Mouse (Mus musculus): Measurements from ENCODE around the gene Resp18. TPM values are rescaled to one million over a fixed set of nuclear protein-coding genes. Genes with fewer than 3 reads are reported as not detected.
A peak's percentile ranks its signal among the peaks of the same experiment; 100 is the strongest.

The Resp18 gene
- polyA plus RNA-seq, 1 experiment from 2014 or later: 302 TPM

- H3K4me1 ChIP-seq: peaks cover 17% of the 10 kb centered on the region
- WGBS: 87% methylated on average over 5 of the region's 5 CpGs
- H3K9ac ChIP-seq (replicated peaks): no peak overlapping the region
- no peaks in the 10 kb centered on the region for H3K9me3 ChIP-seq (replicated peaks)
- no peak for ATAC-seq (ENCODE audit: low FRiP score)
- H3K4me3 ChIP-seq (replicated peaks): no peak overlapping the region
- no peaks in the 10 kb centered on the region for H3K36me3 ChIP-seq
- no peak overlapping the region for H3K4me2 ChIP-seq
- H3K27ac ChIP-seq (replicated peaks): no peak overlapping the region
- H3K27me3 ChIP-seq (replicated peaks): no peaks in the 10 kb centered on the region
Observed at GRCm38 (mm10) chr1:75294294-75294693, 16.1 kb upstream of the Resp18 start.

GRCm38 (mm10) chr1:75293331-75293701, 15.1 kb upstream of the Resp18 start:
- peaks cover 27% of the 10 kb centered on the region for H3K4me1 ChIP-seq
- ATAC-seq (ENCODE audit: low FRiP score): no peak
- no peak overlapping the region for H3K27ac ChIP-seq (replicated peaks)
- 88% methylated on average over 5 of the region's 5 CpGs for WGBS
- no peaks in the 10 kb centered on the region for H3K27me3 ChIP-seq (replicated peaks)
- no peaks in the 10 kb centered on the region for H3K9me3 ChIP-seq (replicated peaks)
- no peaks in the 10 kb centered on the region for H3K36me3 ChIP-seq
- no peak overlapping the region for H3K4me2 ChIP-seq
- H3K4me3 ChIP-seq (replicated peaks): no peak overlapping the region
- no peak overlapping the region for H3K9ac ChIP-seq (replicated peaks)

GRCm38 (mm10) chr1:75292476-75293330, 14.5 kb upstream of the Resp18 start:
- peaks cover 32% of the 10 kb centered on the region for H3K4me1 ChIP-seq
- 62% methylated on average over 12 of the region's 12 CpGs for WGBS
- H3K9me3 ChIP-seq (replicated peaks): no peaks in the 10 kb centered on the region
- no peak overlapping the region for H3K4me3 ChIP-seq (replicated peaks)
- no peak overlapping the region for H3K4me2 ChIP-seq
- no peak for ATAC-seq (ENCODE audit: low FRiP score)
- no peaks in the 10 kb centered on the region for H3K36me3 ChIP-seq
- H3K9ac ChIP-seq (replicated peaks): no peak overlapping the region
- no peak overlapping the region for H3K27ac ChIP-seq (replicated peaks)
- no peaks in the 10 kb centered on the region for H3K27me3 ChIP-seq (replicated peaks)

GRCm38 (mm10) chr1:75291321-75291720, 13.1 kb upstream of the Resp18 start:
- Histone ChIP-seq H3K4me2 (no peak overlapping the region), H3K9ac (replicated peaks) (no peak overlapping the region), H3K36me3 (no peaks in the 10 kb centered on the region), H3K27me3 (replicated peaks) (no peaks in the 10 kb centered on the region), H3K4me3 (replicated peaks) (no peak overlapping the region), H3K9me3 (replicated peaks) (no peaks in the 10 kb centered on the region), H3K4me1 (peaks cover 32% of the 10 kb centered on the region), H3K27ac (replicated peaks) (no peak overlapping the region)
- WGBS: 81% methylated on average over 8 of the region's 8 CpGs
- ATAC-seq (ENCODE audit: low FRiP score): no peak

GRCm38 (mm10) chr1:75290582-75290981, 12.4 kb upstream of the Resp18 start:
- Histone ChIP-seq H3K4me3 (replicated peaks) (no peak overlapping the region), H3K9ac (replicated peaks) (no peak overlapping the region), H3K27ac (replicated peaks) (peak overlapping the region; percentile 89), H3K4me2 (no peak overlapping the region), H3K36me3 (no peaks in the 10 kb centered on the region), H3K9me3 (replicated peaks) (no peaks in the 10 kb centered on the region), H3K27me3 (replicated peaks) (no peaks in the 10 kb centered on the region), H3K4me1 (peaks cover 32% of the 10 kb centered on the region)
- peak; percentile 36 for ATAC-seq (ENCODE audit: low FRiP score)

GRCm38 (mm10) chr1:75289888-75290431, 11.7 kb upstream of the Resp18 start:
- Histone ChIP-seq H3K4me1 (peaks cover 32% of the 10 kb centered on the region), H3K9me3 (replicated peaks) (no peaks in the 10 kb centered on the region), H3K27ac (replicated peaks) (peak overlapping the region; percentile 89), H3K9ac (replicated peaks) (no peak overlapping the region; the same call in 1 of the 2 replicates), H3K27me3 (replicated peaks) (no peaks in the 10 kb centered on the region), H3K4me2 (no peak overlapping the region), H3K36me3 (no peaks in the 10 kb centered on the region), H3K4me3 (replicated peaks) (no peak overlapping the region)
- ATAC-seq (ENCODE audit: low FRiP score): peak; percentile 60
- WGBS: 15% methylated on average over 8 of the region's 8 CpGs

- Histone ChIP-seq H3K4me2 (peak overlapping the region; percentile 20; the same call in 1 of the 2 replicates), H3K36me3 (no peaks in the 10 kb centered on the region)
Observed at GRCm38 (mm10) chr1:75289376-75289775, 11.2 kb upstream of the Resp18 start.

GRCm38 (mm10) chr1:75284911-75285310, 6.7 kb upstream of the Resp18 start:
- no peaks in the 10 kb centered on the region for H3K27me3 ChIP-seq (replicated peaks)
- no peaks in the 10 kb centered on the region for H3K36me3 ChIP-seq
- H3K4me1 ChIP-seq: peaks cover 21% of the 10 kb centered on the region
- no peak overlapping the region for H3K9ac ChIP-seq (replicated peaks)
- H3K4me2 ChIP-seq: no peak overlapping the region
- ATAC-seq (ENCODE audit: low FRiP score): no peak
- no peaks in the 10 kb centered on the region for H3K9me3 ChIP-seq (replicated peaks)
- no peak overlapping the region for H3K4me3 ChIP-seq (replicated peaks)
- H3K27ac ChIP-seq (replicated peaks): no peak overlapping the region
- WGBS: 87% methylated on average over 7 of the region's 7 CpGs

More at GRCm38 (mm10) chr1:75289376-75289775, 11.2 kb upstream of the Resp18 start:
- H3K4me1 ChIP-seq: peaks cover 32% of the 10 kb centered on the region
- peak overlapping the region; percentile 89 for H3K27ac ChIP-seq (replicated peaks)
- H3K27me3 ChIP-seq (replicated peaks): no peaks in the 10 kb centered on the region
- H3K9me3 ChIP-seq (replicated peaks): no peaks in the 10 kb centered on the region
- H3K9ac ChIP-seq (replicated peaks): no peak overlapping the region; the same call in 1 of the 2 replicates
- H3K4me3 ChIP-seq (replicated peaks): no peak overlapping the region
- WGBS: 1% methylated on average over 7 of the region's 7 CpGs
- ATAC-seq (ENCODE audit: low FRiP score): peak; percentile 87

GRCm38 (mm10) chr1:75283017-75283416, 4.8 kb upstream of the Resp18 start:
- no peak overlapping the region for H3K9ac ChIP-seq (replicated peaks)
- no peak overlapping the region for H3K4me3 ChIP-seq (replicated peaks)
- ATAC-seq (ENCODE audit: low FRiP score): no peak
- H3K9me3 ChIP-seq (replicated peaks): no peaks in the 10 kb centered on the region
- H3K27ac ChIP-seq (replicated peaks): no peak overlapping the region
- H3K36me3 ChIP-seq: no peaks in the 10 kb centered on the region
- H3K4me2 ChIP-seq: no peak overlapping the region
- H3K27me3 ChIP-seq (replicated peaks): no peaks in the 10 kb centered on the region
- peaks cover 4% of the 10 kb centered on the region for H3K4me1 ChIP-seq
- 52% methylated on average over 5 of the region's 5 CpGs for WGBS

GRCm38 (mm10) chr1:75277195-75278188, 723 bp downstream of the Resp18 start:
- no peaks in the 10 kb centered on the region for H3K9me3 ChIP-seq (replicated peaks)
- H3K27me3 ChIP-seq (replicated peaks): peaks cover 18% of the 10 kb centered on the region
- H3K9ac ChIP-seq (replicated peaks): peak overlapping the region; percentile 55
- ATAC-seq (ENCODE audit: low FRiP score): peak; percentile 88
- WGBS: 5% methylated on average over 23 of the region's 23 CpGs
- H3K4me1 ChIP-seq: peaks cover 5% of the 10 kb centered on the region; the same call in 1 of the 2 replicates
- H3K4me2 ChIP-seq: peak overlapping the region; percentile 61
- peak overlapping the region; percentile 73 for H3K27ac ChIP-seq (replicated peaks)
- 0 out of 2 replicates have a peak, but pooled peaks cover 2% of the 10 kb centered on the region for H3K36me3 ChIP-seq
- H3K4me3 ChIP-seq (replicated peaks): peak overlapping the region; percentile 47

Data from neural tube, embryonic 15.5 days (tissue).